Mouse (Mus musculus) brain, adult 2 months (tissue): ENCODE measurements around the gene Socs5.

ENCODE experiments used
- DNase-seq: peaks from one replicate; pipeline ENCODE4 v3.0.0; 2011; ENCODE audit warnings: low read depth, low spot score

Gene Socs5

DNA sequence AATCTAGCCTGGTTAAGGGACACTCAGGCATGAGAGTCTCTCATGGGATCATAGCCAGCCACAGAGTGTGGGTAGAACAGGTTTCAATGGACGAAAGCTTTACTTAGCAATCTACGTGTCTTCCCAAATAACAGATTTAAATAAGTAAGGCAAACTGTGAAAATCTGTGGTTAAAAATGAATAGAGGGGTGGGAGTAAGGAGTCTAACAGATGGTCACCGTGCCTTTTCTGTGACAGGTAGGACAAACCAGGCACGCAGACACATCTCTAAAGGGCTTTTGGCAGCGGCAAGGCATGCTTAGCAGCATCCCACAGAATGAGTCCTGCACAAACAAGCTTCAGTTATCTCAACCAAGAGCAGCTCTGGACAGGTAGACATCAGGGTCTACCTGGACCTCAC, 59.9 kb downstream of the Socs5 start:
- DNase-seq = peak; percentile 64

DNA sequence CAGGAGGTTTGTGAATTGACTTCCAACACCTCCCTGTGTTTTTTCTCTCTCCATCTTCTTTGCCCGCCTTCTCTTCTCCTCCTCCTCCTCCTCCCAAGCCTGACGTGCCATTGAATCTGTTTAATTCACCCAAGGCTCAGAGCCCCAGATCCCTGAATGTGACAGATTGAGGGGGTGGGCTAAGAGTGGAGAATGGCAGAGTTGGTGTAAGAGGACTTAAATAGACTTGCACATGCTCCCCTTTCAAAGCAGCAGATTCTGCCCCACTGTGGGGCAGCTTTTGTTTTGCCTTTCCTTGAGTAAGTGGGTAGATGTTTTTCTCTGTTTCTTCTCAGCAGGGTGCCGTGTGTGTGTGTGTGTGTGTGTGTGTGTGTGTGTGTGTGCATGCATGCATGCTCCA, 61.6 kb downstream of the Socs5 start:
- DNase-seq = peak; percentile 87

DNA sequence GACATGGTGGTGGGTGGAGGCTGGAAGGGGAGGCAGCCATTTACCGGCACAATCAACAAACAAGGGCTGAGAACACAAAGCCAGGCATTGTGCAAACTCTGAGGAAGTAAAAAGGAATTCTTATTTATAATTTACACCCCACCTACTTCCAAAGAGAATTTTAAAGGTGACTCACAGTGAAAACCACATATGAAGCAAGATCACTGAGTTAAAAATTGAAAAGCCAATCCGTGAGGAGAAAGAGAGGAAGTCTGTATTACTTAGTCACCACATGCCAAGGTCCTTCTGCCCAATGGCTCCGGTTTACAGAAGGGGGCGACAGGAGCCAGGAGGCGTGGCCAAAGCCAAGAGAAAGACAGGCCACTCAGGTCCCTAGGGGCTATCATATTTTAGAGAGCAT, 62.9 kb downstream of the Socs5 start:
- peak; percentile 24 for DNase-seq

DNA sequence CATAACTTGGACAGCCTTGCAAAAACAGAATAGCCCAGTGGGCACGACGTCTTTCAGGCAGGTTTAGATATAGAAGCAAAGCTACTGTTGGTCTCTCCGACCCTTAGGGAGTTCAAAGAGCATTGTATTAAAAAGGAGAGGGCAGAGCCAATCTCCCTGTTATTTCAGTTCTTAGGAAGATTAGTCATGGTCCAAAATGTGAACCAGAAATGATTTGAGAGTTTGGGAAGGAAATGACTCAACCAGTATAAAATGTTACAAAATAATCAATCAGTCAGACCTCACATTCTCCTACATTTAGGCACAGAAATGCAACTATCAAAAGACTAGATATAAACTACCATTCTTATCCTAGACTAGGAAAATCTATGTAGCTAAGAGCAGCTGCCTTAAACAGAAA, 64.6 kb downstream of the Socs5 start:
- no peak for DNase-seq

DNA sequence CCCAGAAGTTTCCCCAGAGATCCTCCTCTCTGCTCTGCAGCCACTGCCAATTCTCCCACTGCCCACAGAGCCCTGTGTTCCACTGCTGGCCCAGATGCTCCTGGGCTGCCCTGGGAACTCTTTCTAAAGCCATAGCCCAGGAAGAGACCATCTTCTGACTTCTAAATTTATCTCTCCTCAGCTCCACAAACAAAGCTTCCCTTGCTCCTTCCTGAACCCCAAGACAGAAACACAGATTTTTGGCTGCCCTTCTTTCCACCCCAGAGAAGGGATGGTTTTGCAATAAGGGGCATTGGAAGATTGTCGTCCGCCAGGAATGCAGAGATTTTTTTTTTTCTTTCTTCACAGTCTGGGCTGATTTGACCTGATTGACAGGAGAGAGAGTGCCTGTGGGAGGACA, 66.5 kb downstream of the Socs5 start:
- no peak for DNase-seq

DNA sequence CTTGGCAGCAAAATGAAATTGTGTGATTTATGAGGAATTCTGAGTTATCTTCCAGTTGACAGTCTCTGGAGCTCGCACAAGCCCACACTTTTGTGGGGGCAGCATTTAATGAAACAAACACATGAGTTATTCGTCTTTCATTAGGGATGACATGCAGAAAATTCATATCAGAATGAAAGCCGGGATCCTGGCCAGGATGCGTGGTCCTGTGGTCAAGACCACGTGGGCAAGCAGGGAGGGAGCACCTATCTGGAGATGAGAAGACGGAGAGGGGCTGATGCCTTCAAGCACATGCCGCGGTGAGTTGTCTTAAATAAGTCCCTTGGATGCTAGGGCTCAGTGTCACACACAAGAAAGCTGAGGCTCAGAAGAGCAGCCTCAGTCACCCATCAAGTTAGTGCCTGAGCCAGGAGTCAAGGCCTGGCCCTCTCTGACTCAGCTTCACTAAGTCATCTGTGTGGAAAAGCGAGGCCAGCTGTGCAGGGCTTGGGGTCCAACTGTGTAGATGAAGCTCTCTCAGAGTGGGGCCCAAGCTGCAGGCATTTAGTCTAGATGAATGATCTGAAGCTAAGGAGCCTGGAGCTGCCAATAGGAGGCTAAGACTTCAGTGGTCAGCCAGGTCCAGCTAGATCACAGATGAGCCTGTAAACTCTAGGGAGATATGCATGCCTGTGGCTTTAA, 67.3 kb downstream of the Socs5 start:
- DNase-seq = peak; percentile 26

DNA sequence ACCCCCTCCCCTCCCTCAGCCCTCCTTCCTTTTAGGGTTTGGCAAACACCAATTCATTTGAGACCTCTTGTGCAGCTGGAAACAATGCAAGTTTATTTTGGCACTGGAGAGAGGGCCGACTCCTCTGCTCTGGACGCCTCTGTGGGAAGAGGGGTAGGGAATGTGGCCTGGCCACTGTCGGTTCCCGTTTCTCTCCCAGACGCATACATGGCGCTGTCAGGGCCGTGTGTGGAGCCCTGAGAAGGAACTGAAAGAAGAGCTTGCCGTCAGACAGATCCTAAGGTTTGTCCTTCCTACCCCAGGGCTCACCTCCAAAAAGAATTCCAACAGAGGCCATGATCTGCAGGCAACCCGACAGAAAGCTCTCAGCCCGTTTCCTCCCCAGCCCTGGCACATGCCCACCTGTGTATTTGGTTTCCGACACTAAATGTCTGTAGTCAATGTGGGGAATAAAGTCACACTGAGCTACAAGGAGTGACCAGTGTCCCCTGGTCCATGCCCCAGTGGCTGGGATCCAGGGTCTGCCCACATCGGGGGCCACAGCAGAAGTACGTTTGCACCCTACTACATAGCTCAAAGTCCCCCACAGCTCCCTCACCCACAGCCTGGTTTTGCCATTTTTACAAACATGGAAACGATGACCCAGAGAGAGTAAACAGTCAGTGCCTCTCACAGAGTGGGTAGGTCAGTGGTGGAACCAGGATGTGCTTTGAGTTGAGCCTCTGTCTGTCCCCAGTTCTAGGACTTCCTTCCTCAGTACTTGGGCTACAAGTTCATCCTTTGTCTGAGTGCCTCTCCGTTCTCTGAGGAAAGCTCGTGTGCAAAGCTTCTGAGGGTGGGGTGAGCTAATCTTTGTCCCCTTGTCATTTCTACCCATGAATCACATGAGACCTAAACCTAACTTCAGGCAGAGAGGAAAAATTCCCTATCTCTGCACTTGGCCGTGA, 68.9 kb downstream of the Socs5 start:
- no peak for DNase-seq

DNA sequence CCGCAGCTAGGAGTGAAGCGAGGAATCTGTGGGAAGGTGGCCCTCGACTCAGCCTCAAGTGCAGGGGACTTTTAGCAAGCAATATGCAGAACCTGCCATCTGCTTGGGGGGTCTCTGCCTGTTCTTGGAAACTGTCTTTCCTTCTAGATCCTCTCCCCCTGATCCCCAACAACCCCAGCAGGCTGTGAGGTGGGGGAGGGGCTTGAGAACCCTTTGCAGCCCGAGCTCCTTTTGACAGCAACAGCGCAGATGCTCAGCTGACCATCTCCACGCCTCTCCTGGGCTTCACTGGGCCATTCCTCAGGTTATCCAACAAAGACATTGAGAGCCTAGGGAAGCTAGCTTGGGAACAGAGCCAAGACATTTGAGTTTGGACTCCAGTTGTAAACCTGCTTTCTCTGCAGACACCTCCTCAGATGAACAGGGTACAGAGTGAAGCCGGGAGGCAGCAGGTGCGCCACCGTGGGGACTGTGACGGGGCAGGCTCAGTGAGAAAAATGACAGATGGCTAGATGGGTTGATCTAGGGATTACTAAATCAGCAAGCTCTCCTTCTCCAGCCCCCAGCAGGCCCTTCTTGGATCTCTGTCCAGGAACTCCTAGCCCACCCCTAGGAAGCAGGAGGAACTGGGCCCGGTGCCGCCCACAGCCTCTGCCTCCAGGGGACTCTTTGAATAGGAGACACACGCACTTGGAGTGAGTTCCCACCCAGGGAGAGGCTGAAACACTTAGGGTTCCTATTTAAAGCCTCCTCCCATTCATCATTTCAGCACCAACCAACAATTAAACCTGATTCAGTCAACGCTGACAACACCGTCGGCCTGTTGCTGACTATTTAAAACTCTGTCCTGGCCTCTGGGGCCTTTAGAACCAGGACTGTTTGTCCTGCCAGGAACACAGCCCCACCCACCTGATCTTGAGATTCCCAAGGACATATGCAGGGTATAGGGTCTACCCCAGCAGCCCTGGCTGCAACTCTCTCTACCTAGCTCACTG, 71.4 kb downstream of the Socs5 start:
- DNase-seq = peak; percentile 72

DNA sequence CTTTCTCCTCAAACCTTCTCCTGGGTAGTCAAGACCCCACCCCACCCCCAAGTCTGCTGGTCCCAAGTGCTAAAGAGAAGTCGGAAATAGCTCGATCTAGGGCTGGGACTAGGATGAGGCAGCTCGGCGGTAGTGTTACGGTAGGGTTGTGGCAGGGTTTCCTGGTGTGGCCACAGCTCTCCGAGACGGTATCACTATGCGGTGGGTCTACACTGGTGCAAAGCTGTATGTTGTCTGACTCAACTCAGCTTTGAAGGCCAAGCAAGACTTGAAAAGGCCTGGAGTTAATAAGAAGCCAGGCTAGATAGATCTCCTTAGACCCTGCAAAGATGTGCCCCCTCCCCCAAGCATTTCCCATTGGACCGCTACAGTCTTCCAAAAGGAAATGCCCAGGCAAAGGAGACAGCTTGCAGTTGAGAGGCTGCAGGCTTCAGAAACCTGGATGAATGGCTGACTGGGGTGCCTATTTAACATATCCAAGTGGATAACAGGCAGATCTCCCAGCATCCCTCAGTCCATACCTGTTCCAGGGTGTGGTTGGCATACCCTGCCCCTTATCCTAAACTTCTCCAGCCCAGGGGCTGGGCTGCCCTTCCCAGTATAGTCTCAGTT, 72.6 kb downstream of the Socs5 start:
- no peak for DNase-seq

DNA sequence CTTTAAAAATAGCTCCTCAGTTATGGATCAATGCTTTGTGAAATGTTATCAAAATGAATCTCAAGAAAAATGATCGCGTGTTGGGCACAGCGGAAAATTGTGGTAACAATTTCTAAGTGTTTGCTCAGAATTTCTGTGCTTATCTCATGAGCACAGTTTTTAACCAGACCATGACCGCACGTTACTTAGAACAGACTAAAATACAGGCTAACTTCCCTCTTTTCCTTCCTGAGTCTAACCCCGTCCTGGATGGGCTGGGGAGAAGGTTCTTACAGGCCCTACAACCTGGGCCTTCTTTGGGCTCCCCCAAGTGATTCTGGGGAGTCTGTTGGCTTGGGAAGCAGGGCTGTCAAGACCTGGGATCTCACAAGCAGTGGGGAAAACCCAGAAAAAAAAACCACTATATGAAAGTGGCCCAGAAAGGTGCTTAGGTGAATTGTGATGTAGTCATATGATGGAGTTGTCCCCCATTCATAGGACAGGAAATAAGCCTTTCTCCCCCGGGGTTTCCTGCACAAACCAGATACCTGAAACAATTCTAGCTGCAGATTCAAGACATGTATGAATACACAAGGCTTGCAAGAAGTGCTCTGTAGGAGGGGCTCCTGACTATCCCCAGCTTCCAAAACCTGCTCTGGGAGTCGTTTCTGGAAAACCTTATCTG, 74.3 kb downstream of the Socs5 start:
- no peak for DNase-seq

DNA sequence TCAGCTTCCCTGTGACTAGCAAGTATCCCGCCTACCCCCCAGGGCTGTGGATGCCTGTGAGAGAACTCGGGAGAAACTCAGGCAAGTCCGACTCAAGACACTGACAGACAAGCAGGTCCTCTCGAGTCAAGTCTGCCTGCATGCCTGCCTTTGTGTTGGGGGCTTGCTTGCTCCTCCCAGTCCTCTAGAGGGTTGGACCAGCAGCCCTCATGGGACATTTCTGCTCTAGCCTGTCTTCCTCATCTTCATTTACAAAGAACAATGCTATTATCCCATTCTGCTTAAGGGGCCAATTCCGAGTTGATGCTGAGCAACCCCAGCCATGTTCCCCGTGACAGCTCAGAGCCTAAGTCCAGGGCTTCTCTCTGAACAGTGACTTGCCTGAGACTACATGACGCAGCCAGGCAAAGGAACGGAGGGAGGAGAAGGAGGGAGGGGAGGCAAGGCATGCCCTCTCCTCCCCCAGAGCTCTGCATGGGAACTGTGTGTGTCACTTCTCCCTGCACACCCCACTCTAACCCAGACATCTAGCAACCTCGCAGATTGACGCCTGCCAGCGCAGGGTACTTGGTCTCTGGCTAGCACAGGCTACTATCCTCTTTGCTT, 78.1 kb downstream of the Socs5 start:
- DNase-seq = peak; percentile 24

DNA sequence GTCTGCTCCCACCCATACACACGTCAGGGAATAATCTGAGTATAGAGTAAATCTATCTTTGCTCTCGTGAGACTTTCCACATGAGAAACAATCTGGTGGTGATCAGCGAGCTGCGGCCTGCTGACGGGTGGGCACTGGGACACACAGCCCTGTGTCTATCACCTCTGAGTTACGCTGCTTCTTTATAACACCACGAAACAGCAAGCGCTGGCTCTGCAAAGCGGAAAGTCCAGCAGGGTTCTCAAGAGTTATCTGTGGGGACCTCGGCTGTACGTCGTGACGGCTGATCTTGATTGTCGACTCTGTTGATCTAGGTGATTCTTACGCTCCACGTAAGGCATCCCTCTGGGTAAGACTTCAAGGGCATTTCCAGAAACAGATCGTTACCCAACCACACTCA, 79.5 kb downstream of the Socs5 start:
- DNase-seq = no peak
